Mouse (Mus musculus) heart, embryonic 13.5 days (tissue): ENCODE data around the gene Khk. TPM values are rescaled to one million over a fixed set of nuclear protein-coding genes. Genes with fewer than 3 reads are reported as not detected.

ENCODE experiments used
- ATAC-seq: fragments of 200-750 bp; cut with Nextera tagmentation; 2 replicates; pipeline ENCODE4 v1.8.0; 2017; ENCODE audit warnings: moderate TSS enrichment; ENCODE audit not compliant: insufficient number of reproducible peaks, low FRiP score, low TSS enrichment; ENCODE audit errors: extremely low read depth
- H3K27ac ChIP-seq: fragments of 300-500 bp; sonication (generic); replicated peaks from 2 replicates; pipeline ENCODE4 v1.5.1; 2015; ENCODE audit warnings: moderate library complexity, mild to moderate bottlenecking, inconsistent platforms
- H3K27me3 ChIP-seq: fragments of 300-500 bp; sonication (generic); replicated peaks from 2 replicates; pipeline ENCODE4 v1.6.1; 2015; ENCODE audit warnings: mild to moderate bottlenecking, inconsistent platforms
- H3K36me3 ChIP-seq: fragments of 300-500 bp; sonication (generic); 2 replicates; pipeline ENCODE4 v1.6.1; 2015; ENCODE audit warnings: mild to moderate bottlenecking, inconsistent platforms
- H3K4me1 ChIP-seq: fragments of 300-500 bp; sonication (generic); 2 replicates; pipeline ENCODE4 v1.6.1; 2015; ENCODE audit warnings: inconsistent platforms
- H3K4me2 ChIP-seq: fragments of 300-500 bp; sonication (generic); 2 replicates; pipeline ENCODE4 v1.6.1; 2015; ENCODE audit warnings: inconsistent platforms, mild to moderate bottlenecking, moderate library complexity
- H3K4me3 ChIP-seq: fragments of 300-500 bp; sonication (generic); 2 replicates; pipeline ENCODE4 v1.5.1; 2015; ENCODE audit warnings: moderate library complexity, mild to moderate bottlenecking, inconsistent platforms
- H3K9ac ChIP-seq: fragments of 300-500 bp; sonication (generic); 2 replicates; pipeline ENCODE4 v1.6.1; 2015; ENCODE audit warnings: inconsistent platforms, mild to moderate bottlenecking, moderate library complexity
- H3K9me3 ChIP-seq: fragments of 300-500 bp; sonication (generic); 2 replicates; pipeline ENCODE4 v1.6.1; 2016; ENCODE audit warnings: inconsistent platforms
- WGBS: fragments of 180-500 bp; shearing (Covaris S2); methylation state at CpG from one replicate; pipeline ENCODE4 v1.1.7; 2015; ENCODE audit warnings: mixed read lengths; 5-methylcytosine and 5-hydroxymethylcytosine counted together
- polyA plus RNA-seq: library from polyadenylated mRNA; unstranded; fragments of >200 nt; fragmentation: Nextera tagmentation; extraction: Ambion mirVana; gene quantifications from 2 replicates; pipeline ENCODE4 v1.2.1, GENCODE M21; 2015

The Khk gene
- polyA plus RNA-seq, 1 experiment from 2014 or later: 11.7 TPM

GRCm38 (mm10) chr5:30914101-30914635 lies 7.1 kb upstream of the Khk start:
- no peak for ATAC-seq
- WGBS: 48% methylated on average over 7 of the region's 7 CpGs
- H3K9ac ChIP-seq: peak overlapping the region; percentile 83
- H3K27ac ChIP-seq: peak overlapping the region; percentile 96
- H3K4me3 ChIP-seq: peak overlapping the region; percentile 59
- H3K4me1 ChIP-seq: peaks cover 88% of the 10 kb centered on the region
- H3K9me3 ChIP-seq: no peaks in the 10 kb centered on the region
- H3K36me3 ChIP-seq: peaks cover 26% of the 10 kb centered on the region
- H3K4me2 ChIP-seq: peak overlapping the region; percentile 79
- no peaks in the 10 kb centered on the region for H3K27me3 ChIP-seq

- H3K36me3 ChIP-seq: peaks cover 33% of the 10 kb centered on the region
- no peaks in the 10 kb centered on the region for H3K27me3 ChIP-seq
- H3K4me2 ChIP-seq: peak overlapping the region; percentile 79
- ATAC-seq: no peak
- peaks cover 82% of the 10 kb centered on the region for H3K4me1 ChIP-seq
- no peaks in the 10 kb centered on the region for H3K9me3 ChIP-seq
- peak overlapping the region; percentile 83 for H3K9ac ChIP-seq
- peak overlapping the region; percentile 59 for H3K4me3 ChIP-seq
- 50% methylated on average over 6 of the region's 6 CpGs for WGBS
- H3K27ac ChIP-seq: peak overlapping the region; percentile 96
These were observed 6.4 kb upstream of the Khk start for GRCm38 (mm10) chr5:30914849-30915248.

- Histone ChIP-seq H3K9me3 (no peaks in the 10 kb centered on the region), H3K4me3 (peak overlapping the region; percentile 59), H3K4me1 (peaks cover 79% of the 10 kb centered on the region), H3K27me3 (no peaks in the 10 kb centered on the region), H3K36me3 (peaks cover 38% of the 10 kb centered on the region), H3K9ac (peak overlapping the region; percentile 83), H3K27ac (peak overlapping the region; percentile 96), H3K4me2 (peak overlapping the region; percentile 79)
- 46% methylated on average over 9 of the region's 9 CpGs for WGBS
- ATAC-seq: no peak
These were observed 5.8 kb upstream of the Khk start for GRCm38 (mm10) chr5:30915456-30915855.

GRCm38 (mm10) chr5:30915974-30916433 lies 5.2 kb upstream of the Khk start:
- Histone ChIP-seq H3K9me3 (no peaks in the 10 kb centered on the region), H3K4me1 (peaks cover 79% of the 10 kb centered on the region), H3K9ac (peak overlapping the region; percentile 83), H3K36me3 (peaks cover 44% of the 10 kb centered on the region), H3K4me3 (peak overlapping the region; percentile 59), H3K27me3 (no peaks in the 10 kb centered on the region), H3K4me2 (peak overlapping the region; percentile 79), H3K27ac (peak overlapping the region; percentile 96)
- 2% methylated on average over 7 of the region's 7 CpGs for WGBS
- peak; percentile 58; the same call in 1 of the 2 replicates for ATAC-seq

- no peak for ATAC-seq
- Histone ChIP-seq H3K4me3 (no peak overlapping the region), H3K27ac (peak overlapping the region; percentile 96), H3K27me3 (no peaks in the 10 kb centered on the region), H3K4me2 (peak overlapping the region; percentile 79), H3K9me3 (no peaks in the 10 kb centered on the region), H3K36me3 (peaks cover 46% of the 10 kb centered on the region), H3K4me1 (peaks cover 76% of the 10 kb centered on the region), H3K9ac (0 out of 2 replicates have a peak overlapping the region, but pooled peaks have one; percentile 3)
- 91% methylated on average over 9 of the region's 9 CpGs for WGBS
These were observed 4.4 kb upstream of the Khk start for GRCm38 (mm10) chr5:30916841-30917240.

- Histone ChIP-seq H3K4me1 (peaks cover 76% of the 10 kb centered on the region), H3K27me3 (no peaks in the 10 kb centered on the region), H3K9me3 (no peaks in the 10 kb centered on the region), H3K4me3 (no peak overlapping the region), H3K36me3 (peaks cover 46% of the 10 kb centered on the region), H3K27ac (no peak overlapping the region), H3K9ac (peak overlapping the region; percentile 41), H3K4me2 (no peak overlapping the region)
- WGBS: 81% methylated on average over 11 of the region's 11 CpGs
- no peak for ATAC-seq
These were observed 3.9 kb upstream of the Khk start for GRCm38 (mm10) chr5:30917348-30917747.

- Histone ChIP-seq H3K9me3 (no peaks in the 10 kb centered on the region), H3K4me2 (no peak overlapping the region), H3K36me3 (peaks cover 46% of the 10 kb centered on the region), H3K27me3 (no peaks in the 10 kb centered on the region), H3K4me1 (peaks cover 76% of the 10 kb centered on the region), H3K9ac (peak overlapping the region; percentile 41; the same call in 1 of the 2 replicates), H3K4me3 (no peak overlapping the region), H3K27ac (no peak overlapping the region)
- no peak for ATAC-seq
- WGBS: 86% methylated on average over 31 of the region's 31 CpGs
These were observed 3.1 kb upstream of the Khk start for GRCm38 (mm10) chr5:30917891-30918670.

GRCm38 (mm10) chr5:30918691-30919090 lies 2.5 kb upstream of the Khk start:
- no peak overlapping the region for H3K4me2 ChIP-seq
- H3K4me3 ChIP-seq: no peak overlapping the region
- 0 out of 2 replicates have a peak overlapping the region, but pooled peaks have one; percentile 14 for H3K9ac ChIP-seq
- H3K27me3 ChIP-seq: no peaks in the 10 kb centered on the region
- H3K27ac ChIP-seq: no peak overlapping the region
- peaks cover 46% of the 10 kb centered on the region for H3K36me3 ChIP-seq
- H3K4me1 ChIP-seq: peaks cover 73% of the 10 kb centered on the region
- no peaks in the 10 kb centered on the region for H3K9me3 ChIP-seq
- WGBS: 79% methylated on average over 8 of the region's 8 CpGs
- no peak for ATAC-seq

- Histone ChIP-seq H3K9me3 (no peaks in the 10 kb centered on the region), H3K36me3 (peaks cover 46% of the 10 kb centered on the region), H3K9ac (peak overlapping the region; percentile 15; the same call in 1 of the 2 replicates), H3K27me3 (no peaks in the 10 kb centered on the region; the same call in 1 of the 2 replicates), H3K4me1 (peaks cover 60% of the 10 kb centered on the region), H3K4me3 (no peak overlapping the region), H3K4me2 (peak overlapping the region; percentile 79; the same call in 1 of the 2 replicates), H3K27ac (no peak overlapping the region)
- no peak for ATAC-seq
- WGBS: 67% methylated on average over 11 of the region's 11 CpGs
These were observed 1.2 kb upstream of the Khk start for GRCm38 (mm10) chr5:30919831-30920614.

- Histone ChIP-seq H3K9me3 (no peaks in the 10 kb centered on the region), H3K4me2 (peak overlapping the region; percentile 79), H3K4me1 (peaks cover 54% of the 10 kb centered on the region), H3K27ac (no peak overlapping the region), H3K36me3 (peaks cover 46% of the 10 kb centered on the region), H3K4me3 (0 out of 2 replicates have a peak overlapping the region, but pooled peaks have one; percentile 64), H3K9ac (peak overlapping the region; percentile 61; the same call in 1 of the 2 replicates), H3K27me3 (peaks cover 2% of the 10 kb centered on the region; the same call in 1 of the 2 replicates)
- 61% methylated on average over 19 of the region's 19 CpGs for WGBS
- ATAC-seq: no peak
These were observed 610 bp upstream of the Khk start for GRCm38 (mm10) chr5:30920621-30921020.

GRCm38 (mm10) chr5:30922581-30923041 lies 1.4 kb downstream of the Khk start:
- peaks cover 2% of the 10 kb centered on the region; the same call in 1 of the 2 replicates for H3K27me3 ChIP-seq
- peak overlapping the region; percentile 81 for H3K9ac ChIP-seq
- H3K4me3 ChIP-seq: peak overlapping the region; percentile 64
- 44% methylated on average over 10 of the region's 10 CpGs for WGBS
- peaks cover 35% of the 10 kb centered on the region for H3K4me1 ChIP-seq
- H3K4me2 ChIP-seq: peak overlapping the region; percentile 79
- H3K36me3 ChIP-seq: peaks cover 35% of the 10 kb centered on the region
- H3K9me3 ChIP-seq: no peaks in the 10 kb centered on the region
- peak overlapping the region; percentile 81 for H3K27ac ChIP-seq
- ATAC-seq: no peak
